Mouse (Mus musculus): Measurements from ENCODE around the gene Six5. TPM values are rescaled to one million over a fixed set of nuclear protein-coding genes. Genes with fewer than 3 reads are reported as not detected.
A peak's percentile ranks its signal among the peaks of the same experiment; 100 is the strongest.

Six5 gene
- polyA plus RNA-seq, 1 experiment from 2014 or later, result 4.2 TPM

- ATAC-seq (no peak), DNase-seq (ENCODE audit: low spot score) (no peak)
- Histone ChIP-seq H3K4me3 (ENCODE audit: low read depth, low read length) (no peak overlapping the region), H3K9ac (replicated peaks; ENCODE audit: low read depth) (no peak overlapping the region), H3K9me3 (ENCODE audit: low read length) (no peaks in the 10 kb centered on the region), H3K4me1 (ENCODE audit: insufficient read depth, low read depth, low read length) (peaks cover 17% of the 10 kb centered on the region; the same call in 1 of the 2 replicates), H3K27me3 (replicated peaks; ENCODE audit: insufficient read depth, low read length) (no peaks in the 10 kb centered on the region), H3K27ac (ENCODE audit: low read length) (no peak overlapping the region), H3K4me2 (replicated peaks; ENCODE audit: low read depth, low read length) (no peak overlapping the region), H3K36me3 (ENCODE audit: insufficient read depth, low read length) (peaks cover 22% of the 10 kb centered on the region; the same call in 1 of the 2 replicates)
- WGBS, result 68% methylated on average over 3 of the region's 3 CpGs
- no peak for TF ChIP-seq EP300 (IDR thresholded peaks at IDR 0.05)
- no peak for TF ChIP-seq CTCF (IDR thresholded peaks at IDR 0.05)
Measured at GRCm38 (mm10) chr7:19078732-19079131, 15.7 kb upstream of the Six5 start.

- TF ChIP-seq CTCF (IDR thresholded peaks at IDR 0.05), result no peak
- TF ChIP-seq EP300 (IDR thresholded peaks at IDR 0.05), result no peak
- Histone ChIP-seq H3K4me1 (ENCODE audit: insufficient read depth, low read depth, low read length) (peaks cover 20% of the 10 kb centered on the region; the same call in 1 of the 2 replicates), H3K36me3 (ENCODE audit: insufficient read depth, low read length) (peaks cover 22% of the 10 kb centered on the region; the same call in 1 of the 2 replicates), H3K4me2 (replicated peaks; ENCODE audit: low read depth, low read length) (no peak overlapping the region), H3K27ac (ENCODE audit: low read length) (no peak overlapping the region), H3K4me3 (ENCODE audit: low read depth, low read length) (no peak overlapping the region), H3K9ac (replicated peaks; ENCODE audit: low read depth) (no peak overlapping the region), H3K9me3 (ENCODE audit: low read length) (no peaks in the 10 kb centered on the region), H3K27me3 (replicated peaks; ENCODE audit: insufficient read depth, low read length) (no peaks in the 10 kb centered on the region)
- ATAC-seq, result no peak
- DNase-seq (ENCODE audit: low spot score), result no peak
- WGBS, result 82% methylated on average over 19 of the region's 19 CpGs
Measured at GRCm38 (mm10) chr7:19080451-19080950, 13.9 kb upstream of the Six5 start.

- H3K4me2 ChIP-seq (replicated peaks; ENCODE audit: low read depth, low read length), result no peak overlapping the region
- no peak for ATAC-seq
Measured at GRCm38 (mm10) chr7:19082171-19082570, 12.2 kb upstream of the Six5 start.

GRCm38 (mm10) chr7:19083096-19083495 lies 11.3 kb upstream of the Six5 start:
- H3K27ac ChIP-seq (ENCODE audit: low read length), result peak overlapping the region; percentile 66; the same call in 1 of the 2 replicates
- DNase-seq (ENCODE audit: low spot score) (peak; percentile 57), ATAC-seq (peak; percentile 40)
- no peak overlapping the region for H3K9ac ChIP-seq (replicated peaks; ENCODE audit: low read depth)
- H3K36me3 ChIP-seq (ENCODE audit: insufficient read depth, low read length), result peaks cover 22% of the 10 kb centered on the region; the same call in 1 of the 2 replicates
- peaks cover 19% of the 10 kb centered on the region for H3K4me1 ChIP-seq (ENCODE audit: insufficient read depth, low read depth, low read length)
- H3K27me3 ChIP-seq (replicated peaks; ENCODE audit: insufficient read depth, low read length), result no peaks in the 10 kb centered on the region
- H3K9me3 ChIP-seq (ENCODE audit: low read length), result no peaks in the 10 kb centered on the region
- peak overlapping the region; percentile 54; the same call in 1 of the 2 replicates for H3K4me2 ChIP-seq (replicated peaks; ENCODE audit: low read depth, low read length)
- H3K4me3 ChIP-seq (ENCODE audit: low read depth, low read length), result no peak overlapping the region
- WGBS, result 34% methylated on average over 6 of the region's 6 CpGs
- TF ChIP-seq EP300 (IDR thresholded peaks at IDR 0.05) (no peak), CTCF (IDR thresholded peaks at IDR 0.05) (no peak)

More at GRCm38 (mm10) chr7:19082171-19082570, 12.2 kb upstream of the Six5 start:
- Histone ChIP-seq H3K4me1 (ENCODE audit: insufficient read depth, low read depth, low read length) (peaks cover 21% of the 10 kb centered on the region), H3K9ac (replicated peaks; ENCODE audit: low read depth) (no peak overlapping the region), H3K36me3 (ENCODE audit: insufficient read depth, low read length) (peaks cover 22% of the 10 kb centered on the region; the same call in 1 of the 2 replicates), H3K27ac (ENCODE audit: low read length) (0 out of 2 replicates have a peak overlapping the region, but pooled peaks have one; percentile 27), H3K4me3 (ENCODE audit: low read depth, low read length) (no peak overlapping the region), H3K9me3 (ENCODE audit: low read length) (no peaks in the 10 kb centered on the region), H3K27me3 (replicated peaks; ENCODE audit: insufficient read depth, low read length) (no peaks in the 10 kb centered on the region)
- 87% methylated on average over 4 of the region's 4 CpGs for WGBS
- no peak for TF ChIP-seq EP300 (IDR thresholded peaks at IDR 0.05)
- TF ChIP-seq CTCF (IDR thresholded peaks at IDR 0.05), result no peak
- DNase-seq (ENCODE audit: low spot score), result no peak

- Histone ChIP-seq H3K4me3 (ENCODE audit: low read depth, low read length) (peak within 1 kb of the TSS; percentile 34), H3K4me2 (replicated peaks; ENCODE audit: low read depth, low read length) (peak within 1 kb of the TSS; percentile 54), H3K9ac (replicated peaks; ENCODE audit: low read depth) (peak within 1 kb of the TSS; percentile 26), H3K27ac (ENCODE audit: low read length) (peak within 1 kb of the TSS; percentile 66; the same call in 1 of the 2 replicates), H3K4me1 (ENCODE audit: insufficient read depth, low read depth, low read length) (peaks cover 19% of the 10 kb centered on the region), H3K9me3 (ENCODE audit: low read length) (no peaks in the 10 kb centered on the region), H3K36me3 (ENCODE audit: insufficient read depth, low read length) (peaks cover 22% of the 10 kb centered on the region; the same call in 1 of the 2 replicates), H3K27me3 (replicated peaks; ENCODE audit: insufficient read depth, low read length) (no peaks in the 10 kb centered on the region)
- ATAC-seq, result peak; percentile 59
- 0 out of 2 replicates have a peak, but pooled peaks have one; percentile 1 for TF ChIP-seq CTCF (IDR thresholded peaks at IDR 0.05)
- TF ChIP-seq EP300 (IDR thresholded peaks at IDR 0.05), result no peak
- DNase-seq (ENCODE audit: low spot score), result peak; percentile 59
- WGBS, result 33% methylated on average over 10 of the region's 10 CpGs
Measured at GRCm38 (mm10) chr7:19083701-19084100, 10.7 kb upstream of the Six5 start, which contains the start of gene Dmpk. Dmpk (plus strand) TSS chr7:19083849.

- Histone ChIP-seq H3K4me1 (ENCODE audit: insufficient read depth, low read depth, low read length) (peaks cover 19% of the 10 kb centered on the region), H3K9ac (replicated peaks; ENCODE audit: low read depth) (peak overlapping the region; percentile 26), H3K9me3 (ENCODE audit: low read length) (no peaks in the 10 kb centered on the region), H3K27ac (ENCODE audit: low read length) (peak overlapping the region; percentile 66; the same call in 1 of the 2 replicates), H3K27me3 (replicated peaks; ENCODE audit: insufficient read depth, low read length) (no peaks in the 10 kb centered on the region), H3K4me2 (replicated peaks; ENCODE audit: low read depth, low read length) (peak overlapping the region; percentile 54), H3K36me3 (ENCODE audit: insufficient read depth, low read length) (peaks cover 22% of the 10 kb centered on the region; the same call in 1 of the 2 replicates), H3K4me3 (ENCODE audit: low read depth, low read length) (peak overlapping the region; percentile 34)
- WGBS, result 50% methylated on average over 3 of the region's 6 CpGs
- DNase-seq (ENCODE audit: low spot score) (peak; percentile 39), ATAC-seq (no peak)
- TF ChIP-seq EP300 (IDR thresholded peaks at IDR 0.05) (no peak), CTCF (IDR thresholded peaks at IDR 0.05) (no peak)
Measured at GRCm38 (mm10) chr7:19084277-19084771, 10.1 kb upstream of the Six5 start.

All from lung, postnatal 0 days (tissue).